Mouse (Mus musculus) layer of hippocampus, adult 11-12 months (tissue): ENCODE results near the gene Oxa1l.

Source experiments
- DNase-seq: peaks from one replicate; pipeline ENCODE4 v3.0.0; 2022; ENCODE audit warnings: low spot score

The Oxa1l gene

GRCm38 (mm10) chr14:54409980-54410810, 49.6 kb downstream of the Oxa1l start:
- DNase-seq = no peak

DNA sequence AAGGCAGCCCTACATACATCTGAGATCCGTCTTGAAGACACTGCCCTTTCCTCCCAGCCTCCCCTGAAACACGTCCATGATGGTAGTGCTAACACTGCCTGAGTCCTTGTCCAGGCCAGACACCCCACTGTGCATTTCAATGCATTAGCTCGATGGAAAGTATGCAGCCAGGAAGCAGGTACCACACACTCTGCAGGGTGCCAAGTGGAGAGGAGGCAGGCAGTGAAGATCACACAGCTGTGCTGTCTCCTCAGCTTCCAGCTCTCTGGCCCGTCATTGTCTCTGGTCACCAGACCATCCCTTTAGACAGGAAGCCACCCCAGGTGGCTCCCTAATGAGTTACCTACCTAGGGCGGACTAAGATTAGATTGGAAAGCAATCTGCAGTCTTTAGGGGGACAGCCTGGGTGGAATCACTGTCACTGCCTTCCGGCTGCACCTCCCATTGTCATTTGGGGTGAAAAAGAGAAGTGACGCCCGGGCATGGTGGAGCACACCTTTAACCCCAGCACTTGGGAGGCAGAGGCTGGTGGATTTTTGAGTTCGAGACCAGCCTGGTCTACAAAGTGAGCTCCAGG, 51.5 kb downstream of the Oxa1l start:
- DNase-seq = no peak

- DNase-seq = peak; percentile 63
Measured at GRCm38 (mm10) chr14:54412629-54413170, 52.1 kb downstream of the Oxa1l start.

- DNase-seq = no peak
Measured at GRCm38 (mm10) chr14:54413877-54414700, 53.5 kb downstream of the Oxa1l start.

DNA sequence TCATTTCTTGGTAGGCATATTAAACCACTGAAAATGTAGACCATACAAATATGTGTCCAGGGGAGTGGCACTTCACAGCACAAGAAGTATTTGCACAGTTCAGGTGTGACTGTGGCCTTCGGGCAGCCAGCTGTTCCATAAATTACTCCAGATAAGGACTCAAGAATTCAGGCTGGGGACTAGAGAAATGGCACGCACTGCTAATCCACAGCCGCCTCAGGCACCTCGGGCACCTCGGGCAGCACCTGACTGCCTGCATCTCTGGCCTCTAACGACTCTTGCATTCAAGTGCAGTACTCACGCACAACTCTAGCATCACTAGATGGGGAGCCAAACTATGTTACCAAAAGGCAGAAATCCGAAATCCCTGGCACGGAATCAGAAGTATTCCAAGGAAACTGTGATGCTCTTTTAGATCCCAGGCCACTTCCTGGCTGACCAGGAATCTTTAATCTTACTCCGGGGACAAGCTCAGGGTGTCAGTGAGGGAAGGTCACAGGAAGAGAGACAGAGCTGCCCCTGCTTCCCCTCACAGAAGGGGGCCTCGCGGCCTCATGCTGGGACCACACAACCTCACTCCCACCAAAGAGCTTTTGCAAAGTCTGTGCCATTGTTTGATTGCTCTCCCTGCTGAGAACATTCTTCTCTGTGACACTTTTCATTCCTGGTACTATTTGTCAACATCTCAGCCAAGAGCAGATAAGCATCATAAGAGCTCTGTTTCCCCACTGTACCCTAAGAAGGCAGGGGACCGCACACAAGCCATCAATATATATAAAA, 54.8 kb downstream of the Oxa1l start:
- DNase-seq = no peak

GRCm38 (mm10) chr14:54416229-54416775, 55.7 kb downstream of the Oxa1l start:
- DNase-seq = no peak

DNA sequence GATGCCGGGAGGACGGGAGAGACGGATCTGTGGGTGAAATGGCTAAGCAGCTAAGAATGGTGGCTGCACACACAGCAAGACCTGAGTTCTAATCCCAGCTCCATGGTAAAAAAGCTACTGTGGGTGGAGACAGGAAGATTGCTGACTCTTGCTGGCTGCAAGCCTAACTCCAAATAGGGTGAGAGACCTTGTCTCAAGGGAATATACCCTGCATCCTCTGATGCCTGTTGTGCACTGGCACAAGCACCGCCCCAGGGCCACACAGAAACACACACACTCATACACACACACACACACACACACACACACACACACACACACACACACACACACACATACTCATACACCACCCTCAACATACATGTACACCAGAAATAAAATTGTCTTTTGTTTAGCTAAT, 56.2 kb downstream of the Oxa1l start:
- no peak for DNase-seq

DNA sequence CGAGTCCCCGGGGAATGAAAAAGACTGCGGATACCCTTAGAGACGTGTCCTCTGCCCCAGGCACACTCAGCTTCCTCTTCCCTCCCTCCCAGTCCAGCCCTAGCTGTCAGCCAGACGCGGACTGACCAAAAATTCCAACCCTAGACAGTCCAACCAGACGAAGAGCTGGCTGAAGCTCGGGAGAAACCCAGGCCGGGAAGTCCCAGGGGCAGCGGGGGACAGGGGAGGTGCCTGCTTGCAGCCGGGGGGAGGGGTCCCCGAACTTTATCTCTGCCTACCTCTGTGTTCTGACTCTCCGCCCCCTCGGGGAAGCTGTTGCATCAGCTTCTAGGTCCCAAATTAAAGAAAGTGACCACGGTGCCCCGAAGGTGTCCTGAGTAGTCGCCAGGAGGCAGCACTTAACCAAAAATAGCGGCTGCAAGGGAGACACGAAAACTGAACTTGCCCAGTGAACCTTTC, 57.0 kb downstream of the Oxa1l start, which contains the start of gene Slc7a7:
Slc7a7 (minus strand) TSS at position 158 of the 459 bp plus-strand sequence.
- no peak for DNase-seq
